Mouse (Mus musculus): ENCODE data around the gene Ppp1r9a.

GRCm38 (mm10) chr6:5039316-5039715, 136.6 kb downstream of the Ppp1r9a start:
- no peak for TF ChIP-seq POLR2A (IDR thresholded peaks at IDR 0.05; ENCODE audit: low read depth, low read length)
- no peak for TF ChIP-seq CTCF (IDR thresholded peaks at IDR 0.05; ENCODE audit: extremely low read depth, insufficient read depth, insufficient read length, insufficient replicate concordance)
